Mouse (Mus musculus): ENCODE results near the gene AU022252.
"Not testable (repeated sequence)": the region's sequence is repeated elsewhere in the genome, so short reads cannot be mapped to it uniquely, and the experiment has no call there.

AU022252 gene

DNA sequence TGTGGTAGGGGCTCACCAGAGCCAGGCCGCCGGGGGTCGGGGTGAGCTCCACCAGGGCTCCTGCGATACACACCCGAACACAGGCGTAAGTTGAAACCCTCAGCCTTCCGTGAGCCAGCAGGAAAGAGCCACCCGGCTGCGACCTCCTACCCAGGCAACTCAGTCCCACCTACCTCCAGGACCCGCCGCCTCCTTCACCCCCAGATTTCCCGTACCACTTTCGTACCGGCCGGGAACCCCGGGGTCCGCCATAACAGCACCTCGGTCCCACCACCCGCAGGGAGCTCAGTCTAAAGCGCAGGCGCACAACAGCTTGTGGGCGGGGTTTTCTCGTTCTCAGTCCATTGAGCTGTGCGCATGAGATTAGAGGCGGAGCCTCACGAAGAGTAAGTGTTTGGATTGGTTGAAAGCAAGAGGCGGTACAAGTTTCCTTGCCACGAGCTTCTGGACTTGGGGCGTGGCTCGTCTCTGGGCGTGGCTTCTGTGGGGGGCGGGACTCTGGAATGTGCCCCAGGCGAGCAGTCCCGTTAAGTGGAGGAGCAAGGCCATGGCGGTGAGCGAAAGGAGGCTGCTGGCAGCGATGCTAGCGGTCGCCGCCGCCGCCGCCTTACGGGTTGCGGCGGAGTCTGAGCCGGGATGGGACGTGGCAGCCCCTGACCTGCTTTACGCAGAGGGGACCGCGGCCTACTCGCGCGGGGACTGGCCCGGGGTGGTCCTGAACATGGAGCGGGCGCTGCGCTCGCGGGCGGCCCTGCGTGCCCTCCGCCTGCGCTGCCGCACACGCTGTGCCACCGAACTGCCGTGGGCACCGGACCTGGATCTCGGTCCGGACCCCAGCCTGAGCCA, at the start of gene AU022252, which contains the start of gene P3h1:
TSS of gene AU022252 (minus strand) at position 303 of the 846 bp plus-strand sequence.
TSS of gene P3h1 (plus strand) at position 506 of the 846 bp plus-strand sequence.
- peak; percentile 99 for DNase-seq

DNA sequence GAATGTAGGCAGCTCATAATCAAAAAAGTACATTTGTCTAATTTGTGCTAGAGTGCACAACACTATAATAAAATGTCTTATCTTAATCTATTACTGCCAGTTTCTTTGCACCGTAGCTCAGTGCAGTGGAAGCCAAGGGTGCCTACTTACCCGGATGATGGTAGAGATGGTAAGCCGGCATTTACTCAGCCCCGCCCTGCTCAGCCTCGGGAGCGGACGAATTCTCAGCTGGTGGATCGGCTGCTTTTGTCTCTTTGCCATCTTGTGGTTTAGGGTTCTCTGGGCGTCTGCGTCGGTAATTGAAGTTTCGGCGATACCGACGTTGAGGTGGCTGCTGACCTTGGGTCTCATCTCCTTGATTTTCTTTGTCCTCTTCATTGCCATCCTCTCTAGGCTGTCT, 46.3 kb upstream of the AU022252 start:
- DNase-seq: not testable (repeated sequence)

DNA sequence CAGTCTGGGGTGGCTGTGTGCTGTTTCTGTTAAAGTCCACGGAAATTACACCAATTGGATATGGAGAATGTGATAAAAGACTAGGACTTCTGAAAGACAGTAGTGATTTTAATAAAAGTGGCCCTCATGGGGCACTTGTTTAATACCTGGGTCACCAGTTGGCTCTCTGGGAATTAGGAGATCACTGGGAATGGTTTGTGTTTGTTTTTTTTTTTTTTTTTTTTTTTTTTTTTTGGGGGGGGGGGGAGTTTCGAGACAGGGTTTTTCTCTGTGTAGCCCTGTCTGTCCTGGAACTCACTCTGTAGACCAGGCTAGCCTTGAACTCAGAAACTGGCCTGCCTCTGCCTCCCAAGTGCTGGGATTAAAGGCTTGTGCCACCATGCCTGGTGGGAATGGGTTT, 43.2 kb upstream of the AU022252 start:
- DNase-seq: no peak

DNA sequence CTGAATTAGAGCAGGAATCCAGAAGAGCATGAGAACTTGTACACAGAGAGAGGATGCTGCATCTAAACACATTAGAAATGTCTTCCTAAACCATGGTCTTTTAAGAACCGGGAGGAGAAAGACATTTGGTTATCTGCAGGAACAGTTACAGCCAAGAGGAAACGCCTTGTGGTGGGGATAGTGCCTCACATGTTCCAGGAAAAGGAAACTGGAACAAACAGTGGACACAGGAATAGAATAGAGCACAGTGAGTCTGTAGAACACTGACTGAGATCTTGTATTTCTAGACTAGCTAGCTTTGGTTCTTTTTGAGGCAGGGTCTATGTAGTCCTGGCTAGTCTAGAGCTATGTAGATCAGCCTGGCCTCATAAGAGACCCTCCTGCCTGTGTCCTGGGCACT, 42.7 kb upstream of the AU022252 start:
- no peak for DNase-seq

DNA sequence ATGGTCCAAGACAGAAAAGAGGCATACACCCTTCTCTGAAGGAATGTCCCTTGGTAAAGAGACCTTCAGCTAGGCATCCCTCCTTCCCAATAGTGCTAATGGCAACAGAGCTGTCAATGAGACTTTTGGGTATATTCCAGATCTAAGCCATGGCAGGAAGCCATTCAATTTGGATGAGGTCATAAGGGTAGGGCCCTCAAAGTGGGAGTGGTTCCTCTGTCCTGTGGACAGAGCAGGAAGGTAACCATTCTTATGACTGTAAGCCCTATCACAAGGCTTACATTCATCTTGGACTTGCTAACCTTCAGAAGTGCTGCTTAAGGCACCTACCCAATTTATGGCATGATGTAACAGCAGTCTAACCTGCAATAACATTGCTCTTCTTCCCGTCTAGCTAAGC, 42.1 kb upstream of the AU022252 start:
- DNase-seq: no peak

DNA sequence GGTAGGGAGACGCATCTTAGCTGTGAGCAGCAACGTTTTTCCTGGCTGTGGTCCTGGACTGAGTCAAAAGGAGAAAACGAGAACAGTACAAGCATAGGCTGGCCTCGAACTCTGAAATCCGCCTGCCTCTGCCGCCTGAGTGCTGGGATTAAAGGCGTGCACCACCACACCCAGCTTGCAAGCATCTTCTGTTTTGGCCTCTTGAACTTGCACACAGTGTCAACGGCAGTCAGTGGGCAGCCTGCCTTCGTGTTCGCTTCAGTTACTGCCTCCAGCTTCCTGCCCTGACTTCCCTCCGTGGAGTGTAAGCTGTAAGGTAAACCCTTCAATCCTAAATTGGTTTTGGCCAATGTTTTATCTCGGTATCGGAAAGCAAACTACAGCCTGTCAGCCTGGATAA, 34.1 kb upstream of the AU022252 start:
- DNase-seq: no peak

DNA sequence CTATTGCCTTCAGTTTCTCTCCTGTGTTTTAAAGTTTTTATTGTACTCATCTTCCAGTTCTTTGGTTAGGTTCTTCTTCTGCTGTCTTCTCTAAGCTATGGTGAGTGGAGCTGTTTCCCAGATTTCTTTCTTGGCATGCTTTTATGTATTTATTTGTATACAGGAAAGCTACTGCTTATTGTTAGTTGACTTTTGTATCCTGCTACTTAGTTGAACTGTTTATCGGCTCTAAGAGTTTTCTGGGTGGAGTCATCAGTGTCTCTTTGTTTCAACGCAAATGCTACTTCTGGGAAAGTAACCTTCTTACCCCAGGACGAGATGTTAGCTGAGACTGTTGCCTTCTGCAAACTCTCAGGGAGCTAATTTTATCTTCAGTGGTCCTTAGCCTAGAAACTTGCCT, 30.9 kb upstream of the AU022252 start:
- DNase-seq: no peak

DNA sequence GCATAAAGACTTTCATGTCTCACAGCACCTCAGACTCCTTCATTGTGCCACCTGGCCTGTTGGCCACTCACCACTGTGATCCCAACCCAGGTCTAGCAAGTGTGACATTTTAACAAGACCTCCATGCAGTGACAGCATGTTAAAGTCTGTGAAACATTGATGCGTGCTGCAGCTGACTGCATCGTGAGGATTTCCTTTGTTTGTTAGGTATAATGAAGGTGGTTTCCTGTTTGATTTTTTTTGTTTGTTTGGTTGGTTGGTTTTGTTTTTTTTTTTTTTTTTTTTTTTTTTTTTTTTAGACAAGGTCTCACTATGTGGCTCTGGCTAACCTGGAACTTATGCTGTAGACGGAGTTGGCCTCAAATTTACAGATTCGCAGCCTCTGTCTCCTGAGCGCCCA, 30.0 kb upstream of the AU022252 start:
- DNase-seq: no peak

DNA sequence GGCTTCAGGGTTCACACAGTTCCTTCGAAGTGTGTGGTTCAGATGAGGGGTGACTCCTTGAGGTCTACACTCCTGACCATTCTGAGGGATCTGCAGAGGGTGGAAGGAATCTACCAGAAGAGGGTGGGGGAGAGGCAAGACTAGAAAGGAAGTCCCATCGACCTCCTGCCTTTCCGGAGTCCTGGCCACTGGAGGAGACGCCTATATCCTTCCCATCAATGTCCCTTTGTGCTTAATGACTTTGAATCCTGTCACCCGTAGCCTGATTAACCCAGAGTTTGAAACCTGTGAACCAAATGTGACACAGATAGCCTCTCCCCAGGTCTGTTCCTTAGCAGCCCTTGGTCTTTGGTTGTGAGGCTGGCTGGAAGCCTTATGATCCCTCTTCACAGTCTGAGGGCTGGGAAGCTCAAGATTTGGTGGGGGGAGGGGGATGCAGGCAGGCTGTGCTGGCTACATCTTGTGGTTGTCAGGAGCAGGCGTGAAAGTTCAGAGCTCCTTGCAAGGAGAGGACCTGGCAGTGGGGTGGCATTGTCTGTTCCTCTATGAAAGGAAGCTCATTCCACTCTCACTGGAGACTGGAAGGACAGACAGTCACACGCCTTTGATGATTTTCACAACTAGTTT, 28.7 kb upstream of the AU022252 start:
- DNase-seq: no peak

DNA sequence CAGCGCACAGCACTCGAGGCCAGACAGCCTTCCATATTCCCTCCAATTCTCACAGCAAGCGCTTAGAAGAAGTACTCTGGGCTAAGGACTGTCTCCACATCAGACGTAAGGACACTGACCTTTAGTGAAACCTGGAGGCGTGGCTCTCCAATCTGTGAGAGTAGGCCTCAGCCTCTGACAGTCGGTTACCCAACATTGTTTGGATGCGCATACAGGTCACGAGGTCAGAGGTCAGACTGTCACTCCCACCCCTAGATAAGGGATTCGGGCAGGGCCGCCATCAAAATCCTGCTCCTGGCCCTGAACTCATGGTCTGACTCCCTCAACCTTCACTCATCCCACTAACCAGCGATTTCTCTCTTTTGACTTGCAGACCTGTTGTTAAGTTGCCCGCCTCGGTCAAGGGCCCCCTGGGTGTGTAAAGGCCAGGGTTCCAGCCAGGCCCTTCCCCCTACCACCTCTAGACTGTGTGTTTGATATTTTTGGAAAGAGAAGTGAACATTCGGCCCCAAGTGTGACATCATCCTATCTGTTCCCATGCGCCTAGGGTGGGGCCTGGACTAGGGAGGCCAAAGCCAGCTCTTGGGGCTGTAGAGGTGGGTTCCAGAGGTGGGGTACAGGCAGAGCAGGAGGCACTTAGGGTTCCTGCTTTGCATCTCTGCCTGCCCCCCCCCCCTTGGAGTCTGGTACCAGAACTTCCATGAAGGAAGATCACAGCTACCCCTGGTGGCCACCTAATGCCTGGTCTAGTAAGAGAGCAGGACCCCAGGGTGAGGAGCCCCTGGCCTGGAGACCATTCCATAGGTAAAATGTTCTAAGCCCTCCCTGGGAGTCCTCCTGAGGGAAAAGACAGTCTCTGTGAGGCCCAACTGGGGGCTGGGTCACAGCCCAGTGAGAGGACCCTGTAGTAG, 27.1 kb upstream of the AU022252 start:
- DNase-seq: no peak

DNA sequence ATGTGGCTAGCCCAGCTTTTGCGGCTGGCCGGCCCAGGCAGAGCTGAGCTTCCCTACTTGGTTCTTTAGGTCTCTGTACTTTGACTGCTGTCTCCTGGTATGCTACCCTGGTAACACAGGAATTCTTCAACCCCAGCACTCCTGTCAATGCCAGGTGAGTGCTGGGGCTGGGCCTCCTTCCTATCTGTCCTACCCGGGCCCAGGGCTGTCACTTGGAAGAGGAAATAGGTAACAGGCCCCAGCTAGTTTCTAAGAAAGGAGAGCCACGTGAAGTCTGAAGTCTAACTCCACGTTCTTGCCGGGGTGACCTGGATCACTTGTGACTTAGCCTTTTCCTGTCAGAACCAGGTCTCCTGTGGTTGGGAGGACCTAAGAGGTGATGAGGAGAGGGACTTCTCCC, 24.6 kb upstream of the AU022252 start:
- DNase-seq: no peak

DNA sequence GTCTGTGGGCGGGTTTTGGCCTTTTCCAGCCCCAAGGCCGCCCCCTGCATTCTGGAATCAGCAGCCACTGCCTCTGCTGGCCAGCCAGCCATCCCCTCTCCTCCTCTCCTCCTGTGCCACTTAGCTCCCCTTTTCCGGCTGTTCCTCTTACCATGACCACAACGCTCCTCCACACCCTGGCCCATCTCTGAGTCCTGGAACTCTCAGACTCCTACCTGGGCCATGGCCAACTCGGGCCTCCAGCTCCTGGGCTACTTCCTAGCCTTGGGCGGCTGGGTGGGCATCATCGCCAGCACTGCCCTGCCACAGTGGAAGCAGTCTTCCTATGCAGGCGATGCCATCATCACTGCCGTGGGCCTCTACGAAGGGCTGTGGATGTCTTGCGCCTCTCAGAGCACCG, 22.8 kb upstream of the AU022252 start, which contains the start of gene Cldn19:
TSS of gene Cldn19 (plus strand) at position 64 of the 400 bp plus-strand sequence.
- no peak for DNase-seq

DNA sequence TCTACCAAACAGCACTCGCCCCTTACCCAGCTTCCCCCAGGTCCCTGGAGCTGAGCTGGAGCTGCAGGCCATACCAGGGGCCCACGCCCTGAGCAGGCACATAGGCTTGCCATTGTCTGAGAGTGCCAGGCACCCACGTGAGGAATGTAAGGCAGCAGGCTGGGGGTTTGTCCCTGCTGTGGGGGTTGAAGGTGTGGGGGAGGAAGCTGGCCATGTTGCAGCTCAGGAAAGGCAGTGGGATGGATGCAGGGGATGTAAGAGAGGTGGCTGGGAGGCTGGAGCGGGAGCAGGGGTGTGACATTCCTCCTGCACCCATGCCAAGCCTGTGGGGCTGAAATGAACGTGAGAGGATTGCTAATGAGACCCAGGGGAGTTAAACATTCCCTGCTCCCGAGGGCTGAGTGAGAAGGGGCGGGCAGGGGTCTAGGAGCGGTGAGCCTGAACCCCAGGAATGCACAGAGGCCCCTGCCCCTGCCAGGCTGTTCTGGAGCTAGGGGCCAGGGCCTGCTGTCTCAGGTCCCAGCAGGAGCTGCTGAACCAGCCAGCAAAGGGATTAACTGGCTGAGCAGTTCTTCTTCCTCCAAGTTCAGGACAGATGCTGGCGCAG, 21.6 kb upstream of the AU022252 start:
- DNase-seq: no peak

DNA sequence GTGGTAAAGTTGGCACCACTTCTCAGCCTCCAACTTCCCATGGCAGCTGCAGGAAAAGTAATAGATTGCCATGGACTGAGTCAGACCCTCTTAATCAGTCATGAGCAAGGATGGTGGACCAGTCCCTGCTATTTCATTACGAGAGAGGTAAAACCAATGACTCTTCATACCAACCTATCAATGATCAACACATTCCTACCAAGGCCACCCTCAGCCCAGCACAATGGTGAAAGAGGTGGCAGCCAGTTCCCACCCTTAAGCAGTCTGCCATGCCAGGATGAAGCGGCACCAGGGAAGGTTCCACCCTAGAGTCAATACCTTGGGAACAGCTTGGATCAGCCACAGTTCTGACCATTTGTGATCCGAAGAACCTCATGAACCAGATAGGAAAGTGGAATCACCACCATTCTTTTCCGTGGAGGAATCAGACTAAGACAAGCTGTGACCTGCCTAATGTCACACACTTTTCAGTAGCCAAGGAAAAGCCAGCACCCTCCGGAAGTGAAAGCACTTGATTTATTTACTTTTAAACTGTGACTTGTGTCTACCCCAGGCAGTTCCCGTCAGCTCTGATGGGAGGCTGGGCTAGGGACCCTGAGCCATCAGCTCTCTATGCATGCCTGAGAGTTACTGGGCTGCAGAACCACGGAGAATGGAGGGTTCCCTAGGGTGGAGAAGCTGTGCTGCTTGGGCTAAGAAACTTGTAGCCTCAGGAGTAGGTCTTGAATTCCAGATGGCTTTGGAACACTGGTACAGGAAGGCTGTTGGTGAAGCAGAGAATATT, 19.7 kb upstream of the AU022252 start:
- no peak for DNase-seq

DNA sequence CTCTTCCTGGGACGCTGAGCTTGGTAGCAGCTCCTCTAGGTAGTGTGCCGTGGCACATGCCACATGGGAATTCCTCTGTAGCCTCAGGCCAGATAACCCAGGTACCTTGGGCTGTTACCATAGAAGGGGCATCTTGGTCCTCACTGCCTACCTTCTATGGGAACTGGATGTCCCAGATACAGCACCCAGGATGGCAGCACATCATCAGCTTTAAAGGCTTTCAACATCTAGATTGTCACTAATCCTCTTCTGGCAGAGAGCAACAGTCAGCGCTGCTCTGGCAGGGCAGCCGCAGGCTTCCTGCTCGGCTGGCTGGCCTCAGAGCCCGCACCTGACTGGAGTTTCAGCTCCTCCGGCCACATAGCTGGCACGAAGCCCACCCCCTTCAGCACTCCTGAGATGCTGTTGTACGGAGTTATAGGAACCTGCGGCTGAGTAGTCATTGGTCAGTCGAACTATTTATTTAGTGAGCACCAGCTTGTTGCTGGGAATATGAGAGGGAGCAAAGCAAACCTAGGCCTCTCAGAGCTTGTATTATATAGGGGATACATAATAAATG, 16.0 kb upstream of the AU022252 start:
- no peak for DNase-seq

DNA sequence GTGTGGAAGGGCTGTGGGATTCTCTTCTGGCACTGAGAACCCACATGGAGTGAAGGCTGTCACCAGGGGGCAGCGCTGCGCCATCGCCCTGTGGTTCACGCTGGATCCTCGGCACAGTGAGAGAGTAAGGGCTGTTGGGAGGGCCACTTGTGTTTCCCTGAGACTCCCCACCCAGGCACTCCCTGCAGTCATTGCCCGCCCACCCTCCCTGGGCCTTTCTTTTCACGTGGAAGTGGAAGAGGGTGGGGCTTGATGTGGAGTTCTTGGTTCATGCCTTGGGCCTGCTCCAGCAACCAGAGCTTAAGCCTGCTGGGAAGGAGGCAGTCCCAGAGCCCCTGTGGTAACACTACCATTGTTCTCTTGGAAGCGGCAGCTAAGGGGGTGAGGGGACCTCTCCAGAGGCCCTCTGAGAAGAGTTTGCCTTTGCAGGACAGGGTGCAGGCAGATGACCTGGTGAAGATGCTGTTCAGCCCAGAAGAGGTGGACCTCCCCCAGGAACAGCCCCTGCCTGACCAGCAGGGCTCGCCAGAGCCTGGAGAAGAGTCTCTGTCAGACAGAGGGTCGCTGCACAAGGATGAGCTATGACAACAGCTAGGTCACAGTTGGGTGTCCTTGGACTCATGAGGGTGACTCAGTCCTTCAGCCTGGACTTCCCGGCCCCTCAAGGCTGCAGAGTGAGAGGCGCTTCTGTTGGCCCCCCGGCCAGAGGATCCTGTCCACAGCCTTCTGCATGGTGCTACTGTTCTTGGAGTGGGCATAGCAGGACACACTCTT, 15.1 kb upstream of the AU022252 start:
- peak; percentile 77 to 81 for DNase-seq

DNA sequence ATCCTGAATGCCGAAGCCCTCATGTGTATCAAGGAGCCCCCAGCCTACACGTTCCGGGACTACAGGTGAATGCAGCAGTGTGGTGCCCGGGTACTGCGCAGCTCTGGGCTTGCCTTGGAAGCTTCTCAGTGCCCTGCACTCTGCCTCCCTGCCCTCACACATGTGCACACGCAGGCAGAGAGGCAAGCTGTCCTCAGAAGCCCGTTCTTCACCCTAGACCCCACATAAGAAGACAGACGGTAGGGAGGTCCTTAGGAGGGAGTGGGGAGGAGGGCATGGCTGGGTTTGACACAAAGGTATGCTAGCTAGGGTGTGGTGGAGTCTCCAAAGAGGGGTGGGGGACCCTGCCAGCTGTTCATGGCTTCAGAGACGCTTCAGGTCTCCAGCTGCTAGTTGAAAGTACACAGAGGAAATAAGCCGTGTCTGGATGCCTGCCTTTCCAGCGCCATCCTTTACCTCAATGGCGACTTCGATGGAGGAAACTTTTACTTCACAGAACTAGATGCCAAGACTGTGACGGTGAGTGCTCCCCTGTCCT, 14.2 kb upstream of the AU022252 start:
- peak; percentile 24 to 48 for DNase-seq

DNA sequence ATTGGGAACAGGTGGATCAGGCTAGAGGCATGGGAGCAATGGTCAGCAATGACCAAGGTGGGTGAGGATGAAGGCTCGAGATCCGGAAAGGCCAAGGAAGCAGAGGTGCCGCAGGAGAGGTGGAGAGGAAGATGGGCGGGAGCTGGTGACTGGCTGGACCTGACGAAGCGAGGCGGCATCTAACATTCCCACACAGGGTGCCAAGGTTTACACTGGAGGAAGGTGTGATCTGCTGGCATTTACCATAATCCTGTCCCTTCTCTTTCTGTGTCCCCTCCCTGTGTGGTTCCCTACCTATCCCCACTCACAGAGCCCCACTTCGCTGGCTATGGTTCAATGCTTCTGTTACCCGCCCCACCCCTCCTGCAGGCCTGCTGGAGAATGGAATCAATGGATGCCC, 13.4 kb upstream of the AU022252 start:
- no peak for DNase-seq

DNA sequence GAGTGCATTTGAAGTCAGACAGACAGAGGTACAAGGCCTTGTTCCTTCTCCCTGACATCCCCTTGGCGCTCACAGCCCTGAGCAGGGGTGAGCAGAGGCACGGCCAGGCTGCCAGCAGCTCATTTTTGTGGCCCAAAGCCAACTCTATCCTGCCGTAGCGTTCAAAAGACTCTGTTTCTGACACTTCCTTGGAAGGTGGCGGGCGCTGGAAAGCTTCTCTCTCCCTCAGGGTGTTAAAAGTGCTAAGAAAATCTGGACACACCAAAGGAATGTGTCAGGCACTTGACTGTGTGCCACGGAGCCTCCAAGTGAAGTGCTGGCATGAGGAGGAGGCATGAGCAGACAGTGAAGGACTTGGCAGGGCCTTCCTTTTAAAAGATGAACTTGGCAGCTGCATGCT, 13.0 kb upstream of the AU022252 start:
- DNase-seq: no peak

DNA sequence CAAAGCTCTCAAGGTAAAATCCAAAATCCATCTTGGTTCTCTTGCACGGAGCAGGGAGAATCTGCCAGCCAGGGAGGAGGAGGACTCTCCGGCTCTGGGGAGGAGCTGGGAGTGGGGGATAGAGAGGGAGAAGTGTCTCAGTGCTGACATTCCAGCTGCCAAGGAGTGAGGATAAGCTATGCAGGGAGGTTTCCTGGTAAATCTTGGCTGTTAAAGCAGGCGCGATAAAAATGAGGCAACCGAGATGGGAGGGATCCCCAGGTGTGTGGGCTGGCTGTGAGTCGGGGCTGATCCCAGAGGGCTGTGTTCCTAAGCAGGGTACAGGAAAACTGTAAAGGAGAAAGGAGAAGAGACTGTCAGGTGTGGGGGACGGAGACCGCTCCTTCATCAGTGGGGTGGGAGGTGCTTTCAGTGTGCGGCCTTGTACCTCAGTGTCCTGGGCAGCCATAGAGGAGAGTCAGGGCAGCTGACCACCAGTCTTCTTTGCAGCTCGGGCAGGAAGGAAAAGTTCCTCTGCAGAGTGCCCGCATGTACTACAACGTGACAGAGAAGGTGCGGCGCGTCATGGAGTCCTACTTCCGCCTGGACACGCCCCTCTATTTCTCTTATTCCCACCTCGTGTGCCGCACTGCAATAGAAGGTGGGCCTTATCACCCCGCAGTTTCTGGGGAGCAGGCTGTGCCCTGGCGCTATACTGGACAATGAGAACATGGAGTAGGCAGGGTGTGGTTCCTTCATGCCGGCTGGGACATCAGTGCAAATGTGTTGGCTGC, 12.1 kb upstream of the AU022252 start:
- no peak for DNase-seq

Data from thymus, postnatal 36 days (tissue).